Mouse (Mus musculus): ENCODE measurements around the gene Thap2. TPM values are rescaled to one million over a fixed set of nuclear protein-coding genes. Genes with fewer than 3 reads are reported as not detected.

Gene Thap2
- polyA plus RNA-seq, 1 experiment from 2014 or later = 22.8 TPM

- peaks cover 46% of the 10 kb centered on the region for H3K4me1 ChIP-seq (ENCODE audit: control insufficient read depth, insufficient read depth, low read length)
- no peak; the same call in none of the 2 replicates for ATAC-seq
- peak overlapping the region; percentile 93 for H3K9ac ChIP-seq (ENCODE audit: low read depth, low read length)
Measured at GRCm38 (mm10) chr10:115385018-115386002, 1.1 kb upstream of the Thap2 start.

DNA sequence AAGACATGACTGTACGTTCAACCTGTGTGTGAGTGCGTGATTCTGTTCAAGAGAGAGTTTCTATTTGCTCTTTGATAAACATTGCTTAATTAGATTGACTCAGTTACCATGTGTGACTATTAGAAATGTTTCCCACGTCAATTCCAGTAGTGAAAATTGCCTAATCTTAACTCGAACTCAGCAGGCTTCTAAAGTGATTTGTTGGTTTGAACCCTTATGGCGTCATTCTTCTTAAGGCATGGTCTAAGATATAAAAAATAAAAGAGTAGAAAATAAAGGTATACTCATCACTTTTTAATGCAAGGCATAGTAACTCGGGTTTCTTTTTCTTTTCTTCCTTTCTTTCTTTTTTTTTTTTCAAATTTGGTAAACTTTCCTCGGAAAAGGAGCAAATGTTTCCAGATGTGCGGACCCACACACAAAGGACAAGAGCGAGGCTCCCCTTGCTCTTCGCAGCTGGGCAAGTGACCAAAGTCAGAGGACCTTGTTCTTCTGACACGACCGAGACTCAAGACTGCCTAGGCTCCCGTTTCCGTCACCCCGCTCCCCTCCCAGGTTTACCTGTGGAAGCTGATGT is 511 bp downstream of the Thap2 start:
- under 1% methylated on average over 15 of the region's 15 CpGs for WGBS
- peak overlapping the region; percentile 93 for H3K9ac ChIP-seq (ENCODE audit: low read depth, low read length)
- peak overlapping the region; percentile 97 for H3K27ac ChIP-seq (ENCODE audit: low read length)
- H3K4me3 ChIP-seq (ENCODE audit: low read depth, low read length) = peak overlapping the region; percentile 97
- H3K36me3 ChIP-seq (ENCODE audit: control insufficient read depth, insufficient read depth, low read length) = 0 out of 2 replicates have a peak, but pooled peaks cover 4% of the 10 kb centered on the region
- no peak for ATAC-seq
- no peaks in the 10 kb centered on the region for H3K27me3 ChIP-seq (ENCODE audit: control insufficient read depth, insufficient read depth, low read depth, low read length)
- peak overlapping the region; percentile 71 for H3K4me2 ChIP-seq (ENCODE audit: low read length)
- peaks cover 40% of the 10 kb centered on the region for H3K4me1 ChIP-seq (ENCODE audit: control insufficient read depth, insufficient read depth, low read length)
- H3K9me3 ChIP-seq (replicated peaks; ENCODE audit: control insufficient read depth, low read length, poor library complexity, severe bottlenecking) = no peaks in the 10 kb centered on the region

More at GRCm38 (mm10) chr10:115385018-115386002, 1.1 kb upstream of the Thap2 start:
- H3K27ac ChIP-seq (ENCODE audit: low read length) = peak overlapping the region; percentile 97
- peak overlapping the region; percentile 64 for H3K4me2 ChIP-seq (ENCODE audit: low read length)
- no peaks in the 10 kb centered on the region for H3K27me3 ChIP-seq (ENCODE audit: control insufficient read depth, insufficient read depth, low read depth, low read length)
- no peaks in the 10 kb centered on the region for H3K9me3 ChIP-seq (replicated peaks; ENCODE audit: control insufficient read depth, low read length, poor library complexity, severe bottlenecking)
- H3K4me3 ChIP-seq (ENCODE audit: low read depth, low read length) = peak overlapping the region; percentile 97
- WGBS = under 1% methylated on average over 89 of the region's 101 CpGs
- 0 out of 2 replicates have a peak, but pooled peaks cover 3% of the 10 kb centered on the region for H3K36me3 ChIP-seq (ENCODE audit: control insufficient read depth, insufficient read depth, low read length)

GRCm38 (mm10) chr10:115382846-115383643 is 1.2 kb downstream of the Thap2 start:
- 7% methylated on average over 12 of the region's 12 CpGs for WGBS
- H3K9ac ChIP-seq (ENCODE audit: low read depth, low read length) = peak overlapping the region; percentile 93
- H3K4me1 ChIP-seq (ENCODE audit: control insufficient read depth, insufficient read depth, low read length) = peaks cover 33% of the 10 kb centered on the region
- no peaks in the 10 kb centered on the region for H3K9me3 ChIP-seq (replicated peaks; ENCODE audit: control insufficient read depth, low read length, poor library complexity, severe bottlenecking)
- 0 out of 2 replicates have a peak, but pooled peaks cover 4% of the 10 kb centered on the region for H3K36me3 ChIP-seq (ENCODE audit: control insufficient read depth, insufficient read depth, low read length)
- peak overlapping the region; percentile 97 for H3K27ac ChIP-seq (ENCODE audit: low read length)
- H3K4me3 ChIP-seq (ENCODE audit: low read depth, low read length) = peak overlapping the region; percentile 97
- H3K4me2 ChIP-seq (ENCODE audit: low read length) = peak overlapping the region; percentile 71
- no peak for ATAC-seq
- H3K27me3 ChIP-seq (ENCODE audit: control insufficient read depth, insufficient read depth, low read depth, low read length) = no peaks in the 10 kb centered on the region

- Histone ChIP-seq H3K9me3 (replicated peaks; ENCODE audit: control insufficient read depth, low read length, poor library complexity, severe bottlenecking) (no peaks in the 10 kb centered on the region), H3K4me3 (ENCODE audit: low read depth, low read length) (no peak overlapping the region), H3K36me3 (ENCODE audit: control insufficient read depth, insufficient read depth, low read length) (0 out of 2 replicates have a peak, but pooled peaks cover 4% of the 10 kb centered on the region), H3K27me3 (ENCODE audit: control insufficient read depth, insufficient read depth, low read depth, low read length) (no peaks in the 10 kb centered on the region), H3K4me1 (ENCODE audit: control insufficient read depth, insufficient read depth, low read length) (peaks cover 22% of the 10 kb centered on the region), H3K4me2 (ENCODE audit: low read length) (no peak overlapping the region), H3K27ac (ENCODE audit: low read length) (no peak overlapping the region), H3K9ac (ENCODE audit: low read depth, low read length) (no peak overlapping the region)
- 84% methylated on average over 2 of the region's 2 CpGs for WGBS
- ATAC-seq = no peak
Measured at GRCm38 (mm10) chr10:115381506-115382084, 2.6 kb downstream of the Thap2 start.

GRCm38 (mm10) chr10:115363151-115363550 is 21.1 kb downstream of the Thap2 start:
- no peak overlapping the region; the same call in 1 of the 2 replicates for H3K4me3 ChIP-seq (ENCODE audit: low read depth, low read length)
- H3K27me3 ChIP-seq (ENCODE audit: control insufficient read depth, insufficient read depth, low read depth, low read length) = no peaks in the 10 kb centered on the region
- H3K36me3 ChIP-seq (ENCODE audit: control insufficient read depth, insufficient read depth, low read length) = no peaks in the 10 kb centered on the region
- no peak overlapping the region for H3K27ac ChIP-seq (ENCODE audit: low read length)
- ATAC-seq = no peak
- no peaks in the 10 kb centered on the region for H3K9me3 ChIP-seq (replicated peaks; ENCODE audit: control insufficient read depth, low read length, poor library complexity, severe bottlenecking)
- no peak overlapping the region for H3K9ac ChIP-seq (ENCODE audit: low read depth, low read length)
- peaks cover 21% of the 10 kb centered on the region for H3K4me1 ChIP-seq (ENCODE audit: control insufficient read depth, insufficient read depth, low read length)
- WGBS = 88% methylated on average over 4 of the region's 4 CpGs
- peak overlapping the region; percentile 65 for H3K4me2 ChIP-seq (ENCODE audit: low read length)

GRCm38 (mm10) chr10:115362623-115362964 is 21.6 kb downstream of the Thap2 start:
- H3K27me3 ChIP-seq (ENCODE audit: control insufficient read depth, insufficient read depth, low read depth, low read length) = no peaks in the 10 kb centered on the region
- H3K36me3 ChIP-seq (ENCODE audit: control insufficient read depth, insufficient read depth, low read length) = no peaks in the 10 kb centered on the region
- H3K4me2 ChIP-seq (ENCODE audit: low read length) = peak overlapping the region; percentile 65
- WGBS = 7% methylated on average over 9 of the region's 9 CpGs
- H3K4me3 ChIP-seq (ENCODE audit: low read depth, low read length) = peak overlapping the region; percentile 79
- H3K9ac ChIP-seq (ENCODE audit: low read depth, low read length) = peak overlapping the region; percentile 73
- peak; percentile 28 for ATAC-seq
- H3K9me3 ChIP-seq (replicated peaks; ENCODE audit: control insufficient read depth, low read length, poor library complexity, severe bottlenecking) = no peaks in the 10 kb centered on the region
- peaks cover 21% of the 10 kb centered on the region for H3K4me1 ChIP-seq (ENCODE audit: control insufficient read depth, insufficient read depth, low read length)
- peak overlapping the region; percentile 95 for H3K27ac ChIP-seq (ENCODE audit: low read length)

DNA sequence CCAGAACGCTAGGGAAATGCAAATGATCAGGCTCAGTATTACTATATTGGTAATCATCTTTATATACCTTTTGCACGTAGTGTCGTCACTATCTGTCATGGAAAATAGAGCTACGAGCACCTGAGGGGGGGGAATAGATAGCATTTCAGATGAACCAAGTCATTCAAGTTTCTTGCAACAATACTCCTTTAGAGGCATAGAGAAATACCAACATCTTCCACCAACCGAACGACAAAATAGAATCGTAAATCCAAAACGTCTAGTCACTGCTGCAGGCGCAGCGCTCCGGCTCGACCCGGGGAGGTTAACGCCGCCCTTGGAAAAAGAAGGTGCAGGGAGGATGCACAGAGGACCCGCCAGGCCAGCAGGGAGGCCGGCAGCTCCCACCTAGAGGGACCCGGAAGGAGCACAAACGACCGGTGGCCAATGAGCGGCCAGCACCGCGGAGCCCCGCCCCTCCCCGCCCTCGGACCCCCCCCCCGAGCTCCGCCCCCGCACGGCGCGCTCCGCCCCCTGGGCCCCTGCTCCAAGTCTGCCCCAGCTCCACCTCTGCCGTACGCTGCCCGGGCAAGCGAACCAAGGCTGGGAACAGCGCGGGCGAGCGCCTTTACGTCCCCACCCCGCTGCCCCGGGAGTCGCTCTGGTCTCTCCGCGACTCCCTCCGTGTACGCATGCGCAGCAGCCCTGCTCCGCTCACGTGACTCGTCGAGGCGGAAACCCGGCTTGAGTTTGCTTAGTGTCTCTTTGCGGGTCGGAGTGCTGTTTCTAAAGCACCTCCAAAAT is 22.2 kb downstream of the Thap2 start, which contains the start of gene Tmem19:
Tmem19 (minus strand) TSS at position 662 of the 783 bp plus-strand sequence.
- H3K4me2 ChIP-seq (ENCODE audit: low read length) = peak within 1 kb of the TSS; percentile 77
- peak within 1 kb of the TSS; percentile 79 for H3K4me3 ChIP-seq (ENCODE audit: low read depth, low read length)
- ATAC-seq = peak; percentile 99
- H3K27ac ChIP-seq (ENCODE audit: low read length) = peak within 1 kb of the TSS; percentile 95
- H3K9me3 ChIP-seq (replicated peaks; ENCODE audit: control insufficient read depth, low read length, poor library complexity, severe bottlenecking) = no peaks in the 10 kb centered on the region
- WGBS = under 1% methylated on average over 45 of the region's 58 CpGs
- peaks cover 3% of the 10 kb centered on the region for H3K36me3 ChIP-seq (ENCODE audit: control insufficient read depth, insufficient read depth, low read length)
- H3K27me3 ChIP-seq (ENCODE audit: control insufficient read depth, insufficient read depth, low read depth, low read length) = no peaks in the 10 kb centered on the region
- peaks cover 21% of the 10 kb centered on the region for H3K4me1 ChIP-seq (ENCODE audit: control insufficient read depth, insufficient read depth, low read length)
- peak within 1 kb of the TSS; percentile 73 for H3K9ac ChIP-seq (ENCODE audit: low read depth, low read length)

GRCm38 (mm10) chr10:115359066-115359465 is 25.2 kb downstream of the Thap2 start:
- Histone ChIP-seq H3K9me3 (replicated peaks; ENCODE audit: control insufficient read depth, low read length, poor library complexity, severe bottlenecking) (no peaks in the 10 kb centered on the region), H3K27ac (ENCODE audit: low read length) (no peak overlapping the region), H3K27me3 (ENCODE audit: control insufficient read depth, insufficient read depth, low read depth, low read length) (no peaks in the 10 kb centered on the region), H3K9ac (ENCODE audit: low read depth, low read length) (no peak overlapping the region), H3K4me1 (ENCODE audit: control insufficient read depth, insufficient read depth, low read length) (peaks cover 21% of the 10 kb centered on the region), H3K4me2 (ENCODE audit: low read length) (no peak overlapping the region), H3K36me3 (ENCODE audit: control insufficient read depth, insufficient read depth, low read length) (peaks cover 15% of the 10 kb centered on the region), H3K4me3 (ENCODE audit: low read depth, low read length) (no peak overlapping the region)
- no peak for ATAC-seq
- 94% methylated on average over 7 of the region's 7 CpGs for WGBS

All from midbrain, embryonic 16.5 days (tissue).